In the genomic region with DNA sequence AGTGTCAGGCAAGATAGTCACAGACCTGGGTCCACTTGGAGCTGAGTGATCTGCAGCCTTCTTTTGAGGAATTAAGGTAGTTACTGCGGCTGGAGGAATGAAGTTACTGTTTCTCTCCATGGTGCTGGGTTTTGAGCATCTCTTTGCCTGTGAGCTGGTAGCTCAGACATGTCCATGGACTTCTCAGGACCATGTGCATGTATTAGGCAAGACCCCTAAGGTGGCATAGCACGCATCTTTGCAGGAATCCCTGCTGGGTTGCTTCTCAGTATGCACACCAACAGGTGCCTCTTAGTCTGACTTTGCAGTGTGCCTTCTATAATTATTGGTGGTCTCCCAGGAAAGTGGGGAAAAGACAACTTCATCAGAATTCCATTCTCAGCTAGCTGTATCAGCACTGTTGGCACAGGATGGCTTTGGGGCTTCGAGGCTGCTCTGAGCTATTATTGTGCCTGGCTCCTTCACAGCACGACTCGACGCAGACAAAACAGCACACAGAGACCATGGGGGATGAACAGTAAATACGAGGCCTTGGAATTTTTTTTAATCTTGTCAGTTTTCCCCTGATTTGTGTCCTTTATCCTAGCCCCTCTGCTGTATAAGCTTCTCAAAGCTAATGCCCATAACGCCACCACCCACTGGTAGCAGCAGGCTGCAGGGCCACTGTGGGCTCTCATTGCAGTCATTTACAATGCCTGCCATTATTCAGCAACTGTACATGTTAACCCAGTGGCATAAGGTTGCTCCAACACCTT, we compare ENCODE assay signal across 20 mouse cellular contexts. TPM values are rescaled to one million over a fixed set of nuclear protein-coding genes. Genes with fewer than 3 reads are reported as not detected.
A peak's percentile ranks its signal among the peaks of the same experiment; 100 is the strongest.
DNase-seq lines count a peak whose midpoint lies in the region; ATAC-seq lines count a peak whose summit lies in the region.
"Had no signal": no experiment of that assay in that cellular context is flagged by ENCODE, and none has a peak within 500 bp of the region (broad histone marks: within the 10 kb centered on the region; RNA-seq: fewer than 3 reads in every experiment).

No protein-coding gene starts in this region.

- no peak overlapping the region for H3K27ac ChIP-seq in neural tube, embryonic 11.5 days (ENCODE audit: low read depth, low read length)
- no peak overlapping the region for H3K27ac ChIP-seq in hindbrain, embryonic 13.5 days
- H3K27ac ChIP-seq in midbrain, embryonic 16.5 days (ENCODE audit: low read length) = no peak overlapping the region
- H3K27ac ChIP-seq: limb, embryonic 12.5 days; liver, embryonic 13.5 days; stomach, embryonic 15.5 days had no signal

- no peak overlapping the region for H3K4me2 ChIP-seq in neural tube, embryonic 11.5 days (ENCODE audit: low read depth)
- no peak overlapping the region for H3K4me2 ChIP-seq in hindbrain, embryonic 13.5 days
- no peak overlapping the region for H3K4me2 ChIP-seq in midbrain, embryonic 16.5 days (ENCODE audit: low read length)
- H3K4me2 ChIP-seq: heart, embryonic 11.5 days; limb, embryonic 12.5 days; liver, embryonic 13.5 days; stomach, embryonic 15.5 days had no signal

- DNase-seq in neural tube, embryonic 11.5 days (ENCODE audit: low spot score) = no peak
- no peak for DNase-seq in neural tube, embryonic 10.5 days (ENCODE audit: extremely low spot score, low spot score)
- DNase-seq in adrenal gland, postnatal 4 days (ENCODE audit: low spot score in 2 of 2) = no peak
- no peak for DNase-seq in layer of hippocampus, postnatal 25 days (ENCODE audit: extremely low spot score in 1 of 2, low spot score in 1 of 2)
- DNase-seq in adrenal gland, adult 8-10 months = no peak
- DNase-seq: adrenal gland, postnatal 25 days; cerebellum, adult 8-10 months; gastrocnemius, postnatal 25 days; liver, embryonic 13.5 days; right cerebral cortex, postnatal 14 days; thymus, adult 2 months had no signal

- H3K4me1 ChIP-seq in neural tube, embryonic 11.5 days (ENCODE audit: control insufficient read depth, insufficient read depth, low read length) = no peaks in the 10 kb centered on the region
- peaks cover 17% of the 10 kb centered on the region for H3K4me1 ChIP-seq in hindbrain, embryonic 13.5 days (replicated peaks)
- peaks cover 16% of the 10 kb centered on the region; the same call in 1 of the 2 replicates for H3K4me1 ChIP-seq in midbrain, embryonic 16.5 days (ENCODE audit: control insufficient read depth, insufficient read depth, low read length)
- H3K4me1 ChIP-seq: liver, embryonic 13.5 days; stomach, embryonic 15.5 days had no signal

- WGBS in neural tube, embryonic 11.5 days = 53% methylated on average over 8 of the region's 8 CpGs
- WGBS in hindbrain, embryonic 13.5 days = 34% methylated on average over 8 of the region's 8 CpGs
- 23% methylated on average over 8 of the region's 8 CpGs for WGBS in midbrain, embryonic 16.5 days

- no peaks in the 10 kb centered on the region for H3K27me3 ChIP-seq in neural tube, embryonic 11.5 days (ENCODE audit: control insufficient read depth, insufficient read depth, low read length)
- peaks cover 14% of the 10 kb centered on the region for H3K27me3 ChIP-seq in hindbrain, embryonic 13.5 days
- no peaks in the 10 kb centered on the region for H3K27me3 ChIP-seq in midbrain, embryonic 16.5 days (ENCODE audit: control insufficient read depth, insufficient read depth, low read depth, low read length)
- H3K27me3 ChIP-seq: limb, embryonic 12.5 days; liver, embryonic 13.5 days; Patski; stomach, embryonic 15.5 days had no signal

- no peak overlapping the region for H3K4me3 ChIP-seq in neural tube, embryonic 11.5 days (ENCODE audit: low read depth, low read length)
- no peak overlapping the region for H3K4me3 ChIP-seq in hindbrain, embryonic 13.5 days
- no peak overlapping the region for H3K4me3 ChIP-seq in midbrain, embryonic 16.5 days (ENCODE audit: low read depth, low read length)
- H3K4me3 ChIP-seq: limb, embryonic 12.5 days; liver, embryonic 13.5 days; myocyte; stomach, embryonic 15.5 days had no signal

- H3K36me3 ChIP-seq in neural tube, embryonic 11.5 days (ENCODE audit: control insufficient read depth, insufficient read depth, low read length) = no peaks in the 10 kb centered on the region
- H3K36me3 ChIP-seq in hindbrain, embryonic 13.5 days = no peaks in the 10 kb centered on the region
- no peaks in the 10 kb centered on the region for H3K36me3 ChIP-seq in midbrain, embryonic 16.5 days (ENCODE audit: control insufficient read depth, insufficient read depth, low read length)
- H3K36me3 ChIP-seq: limb, embryonic 12.5 days; liver, embryonic 13.5 days; stomach, embryonic 15.5 days had no signal

- ATAC-seq in neural tube, embryonic 11.5 days (ENCODE audit: insufficient read depth, low FRiP score, low TSS enrichment) = peak; percentile 81
- peak; percentile 87 for ATAC-seq in hindbrain, embryonic 13.5 days (ENCODE audit: low FRiP score)
- ATAC-seq in midbrain, embryonic 16.5 days = peak; percentile 85
- ATAC-seq: activated CD4-positive, CD25-positive, alpha-beta regulatory T cell, adult 4 months; intestine, embryonic 16.5 days; Patski had no signal

- no peak overlapping the region for H3K9ac ChIP-seq in neural tube, embryonic 11.5 days (ENCODE audit: low read length)
- no peak overlapping the region for H3K9ac ChIP-seq in hindbrain, embryonic 13.5 days
- no peak overlapping the region for H3K9ac ChIP-seq in midbrain, embryonic 16.5 days (ENCODE audit: low read depth, low read length)
- H3K9ac ChIP-seq: limb, embryonic 12.5 days; liver, embryonic 13.5 days; stomach, embryonic 15.5 days had no signal

- H3K9me3 ChIP-seq in neural tube, embryonic 11.5 days (ENCODE audit: control insufficient read depth, low read length) = no peaks in the 10 kb centered on the region
- H3K9me3 ChIP-seq in hindbrain, embryonic 13.5 days = no peaks in the 10 kb centered on the region
- no peaks in the 10 kb centered on the region for H3K9me3 ChIP-seq in midbrain, embryonic 16.5 days (replicated peaks; ENCODE audit: control insufficient read depth, low read length, poor library complexity, severe bottlenecking)
- H3K9me3 ChIP-seq: limb, embryonic 12.5 days; liver, embryonic 13.5 days; stomach, embryonic 15.5 days had no signal

RNA-seq across cellular contexts. Expression of gene Fzd1, which starts 43.4 kb away (rescaled TPM):
- polyA plus RNA-seq in neural tube, embryonic 11.5 days (2014; fragmentation: Nextera tagmentation; extraction: Ambion mirVana) = 18.8 and 19.7 TPM in 2 replicates
- 10.0 and 10.3 TPM in 2 replicates for polyA plus RNA-seq in hindbrain, embryonic 13.5 days (2015; fragmentation: Nextera tagmentation; extraction: Ambion mirVana)
- polyA plus RNA-seq in midbrain, embryonic 16.5 days (2015; fragmentation: Nextera tagmentation; extraction: Ambion mirVana) = 22.0 and 24.6 TPM in 2 replicates
- 10 to 100 TPM; 23.2 to 32.7 TPM for total RNA-seq in adrenal gland, postnatal 4 days (2021)
- 10 to 100 TPM; 11.4 to 13.3 TPM for total RNA-seq in layer of hippocampus, postnatal 25 days (2021)
- 10 to 100 TPM; 14.8 to 17.6 (median 16.2) TPM for total RNA-seq in adrenal gland, adult 8-10 months (2022)
- polyA plus RNA-seq: activated CD4-positive, CD25-positive, alpha-beta regulatory T cell, adult 4 months had no signal
